Mouse (Mus musculus) erythroblast, embryonic 14.5 days (primary cell): Measurements from ENCODE around the gene Ctbp1. TPM values are rescaled to one million over a fixed set of nuclear protein-coding genes. Genes with fewer than 3 reads are reported as not detected.

ENCODE experiments used
- H3K27me3 ChIP-seq: 2 replicates; pipeline ENCODE4 v1.6.1; 2012; ENCODE audit warnings: inconsistent platforms; ENCODE audit not compliant: control insufficient read depth
- H3K36me3 ChIP-seq: 2 replicates; pipeline ENCODE4 v1.6.1; 2012; ENCODE audit warnings: mild to moderate bottlenecking, inconsistent platforms; ENCODE audit not compliant: control insufficient read depth
- H3K4me1 ChIP-seq: 2 replicates; pipeline ENCODE4 v1.6.1; 2012; ENCODE audit warnings: inconsistent platforms; ENCODE audit not compliant: control insufficient read depth
- H3K4me3 ChIP-seq: replicated peaks from 2 replicates; pipeline ENCODE3; 2012; ENCODE audit warnings: moderate library complexity, mild to moderate bottlenecking, inconsistent platforms
- H3K9me3 ChIP-seq: 2 replicates; pipeline ENCODE4 v1.6.1; 2012; ENCODE audit warnings: low read length, inconsistent platforms, mixed read lengths; ENCODE audit not compliant: control insufficient read depth
- GATA1 ChIP-seq: IDR thresholded peaks from 2 replicates; pipeline ENCODE4 v1.6.1; 2012; ENCODE audit warnings: low read length, inconsistent platforms, mixed read lengths
- TAL1 ChIP-seq: IDR thresholded peaks from 3 replicates; pipeline ENCODE4 v1.6.1; 2012; ENCODE audit warnings: low read length, inconsistent platforms, mixed read lengths
- polyA plus RNA-seq: library from polyadenylated mRNA; stranded (reverse); fragments of >175 nt; gene quantifications from 2 replicates; pipeline ENCODE4 v1.2.3, GENCODE M21; 2012

Gene Ctbp1
- polyA plus RNA-seq: 61.9 and 68.6 TPM in 2 replicates

DNA sequence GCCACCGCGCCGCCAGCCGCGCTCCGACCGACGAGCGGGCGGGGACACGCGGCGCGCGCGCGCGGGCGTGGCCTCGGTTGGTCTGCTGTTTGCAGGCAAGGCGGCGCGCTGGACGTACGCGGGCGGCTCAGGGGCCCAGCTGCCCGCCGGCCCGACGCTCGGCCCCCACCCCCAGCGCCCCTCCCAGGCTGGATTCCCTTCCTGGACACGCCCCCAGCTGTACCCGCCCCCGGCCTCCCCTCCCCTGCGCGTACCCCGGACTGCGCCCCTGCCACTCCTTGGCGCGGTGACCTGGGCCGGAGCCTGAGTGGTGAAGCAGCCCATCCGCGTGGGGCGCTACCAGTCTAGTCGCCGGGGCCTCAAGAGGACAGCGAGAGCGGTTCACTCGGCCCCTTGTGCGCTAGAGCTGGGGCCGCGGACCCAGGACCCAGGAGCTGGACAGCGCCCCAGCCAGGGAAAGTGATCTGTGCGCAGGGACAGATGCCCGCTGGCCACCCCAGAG is at the start of gene Ctbp1:
Gene Ctbp1 (minus strand): TSS at position 42 of the 502 bp plus-strand sequence.
- Histone ChIP-seq H3K4me1 (peaks cover 74% of the 10 kb centered on the region), H3K36me3 (peaks cover 41% of the 10 kb centered on the region), H3K27me3 (no peaks in the 10 kb centered on the region), H3K4me3 (peak within 1 kb of the TSS; percentile 99), H3K9me3 (no peaks in the 10 kb centered on the region)
- no peak for TF ChIP-seq TAL1
- no peak for TF ChIP-seq GATA1

DNA sequence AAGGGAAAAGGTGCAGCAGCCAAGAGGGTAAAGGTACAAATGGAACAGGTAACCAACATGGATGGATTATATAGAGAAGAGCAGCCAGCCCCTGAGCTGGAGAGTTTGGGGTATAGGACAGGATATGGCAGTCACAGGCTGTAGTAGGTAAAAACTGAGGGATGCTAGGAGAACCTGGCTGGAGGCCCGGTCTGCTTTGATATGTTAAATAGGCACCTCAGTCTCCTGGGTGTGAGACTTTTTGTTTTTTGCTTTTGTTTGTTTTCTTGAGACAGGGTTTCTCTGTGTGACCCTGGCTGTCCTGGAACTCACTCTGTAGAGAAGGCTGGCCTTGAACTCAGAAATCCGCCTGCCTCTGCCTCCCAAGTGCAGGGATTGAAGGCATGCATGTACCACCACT is 49.7 kb upstream of the Ctbp1 start:
- Histone ChIP-seq H3K9me3 (no peaks in the 10 kb centered on the region), H3K4me1 (no peaks in the 10 kb centered on the region), H3K27me3 (no peaks in the 10 kb centered on the region; the same call in 1 of the 2 replicates), H3K36me3 (no peaks in the 10 kb centered on the region), H3K4me3 (no peak overlapping the region)
- TF ChIP-seq GATA1 (no peak), TAL1 (no peak)

DNA sequence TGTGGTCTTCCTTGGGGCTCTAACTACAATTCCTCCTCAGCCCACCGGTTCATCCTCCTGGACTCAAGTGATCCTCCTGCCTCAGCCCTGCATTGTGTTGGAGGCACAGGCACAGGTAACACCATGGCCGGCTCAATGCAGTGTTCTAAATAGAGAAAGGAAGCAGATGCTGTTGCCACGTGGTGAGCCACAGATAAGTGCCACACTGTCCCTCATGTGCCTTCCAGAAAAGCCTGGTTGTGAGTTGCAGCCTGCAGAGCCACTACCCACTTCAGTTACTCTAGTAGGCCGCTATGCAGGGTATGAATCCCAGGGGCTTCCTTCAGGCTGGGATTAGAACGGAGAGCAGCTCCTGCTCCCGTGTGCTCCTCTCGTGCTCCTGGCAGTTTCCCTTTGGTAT is 37.4 kb upstream of the Ctbp1 start:
- H3K27me3 ChIP-seq: no peaks in the 10 kb centered on the region; the same call in 1 of the 2 replicates
- TF ChIP-seq TAL1: no peak
- TF ChIP-seq GATA1: no peak
- H3K9me3 ChIP-seq: no peaks in the 10 kb centered on the region
- H3K36me3 ChIP-seq: no peaks in the 10 kb centered on the region
- H3K4me1 ChIP-seq: peaks cover 17% of the 10 kb centered on the region
- H3K4me3 ChIP-seq: no peak overlapping the region

DNA sequence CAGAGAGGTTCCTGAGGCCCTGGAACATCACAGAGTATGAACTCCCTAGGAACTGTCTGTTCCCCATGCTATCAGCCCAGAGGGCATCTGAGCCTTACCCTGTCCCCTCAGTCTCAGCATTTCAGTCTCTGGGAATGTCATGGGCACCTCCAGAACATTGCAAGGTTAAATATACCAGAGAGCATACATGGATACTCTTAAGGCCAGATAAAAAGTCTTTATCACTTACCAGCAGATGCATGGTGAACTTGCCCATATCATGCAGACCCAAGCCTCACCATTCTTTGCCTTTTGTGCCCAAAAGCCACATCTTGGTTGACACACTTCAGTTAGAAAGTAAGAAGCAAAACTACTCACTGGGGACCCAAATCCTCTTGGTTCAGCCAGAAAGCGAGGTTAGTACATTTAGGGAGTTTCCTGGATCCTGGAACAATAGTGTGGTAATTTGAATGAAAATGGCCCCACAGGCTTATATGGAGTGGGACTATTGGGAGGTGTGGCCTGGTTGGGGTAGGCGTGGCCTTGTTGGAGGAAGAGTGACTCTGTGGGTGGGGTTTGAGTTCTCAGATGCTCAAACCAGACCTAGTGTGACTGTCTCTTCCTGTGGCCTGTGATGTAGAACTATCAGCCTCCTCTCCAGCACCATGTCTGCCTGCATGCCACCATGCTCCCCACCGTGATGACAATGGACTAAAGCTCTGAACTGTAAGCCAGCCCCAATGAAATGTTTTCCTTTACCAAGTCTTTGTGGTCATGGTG is 36.1 kb upstream of the Ctbp1 start:
- Histone ChIP-seq H3K36me3 (no peaks in the 10 kb centered on the region), H3K4me3 (no peak overlapping the region), H3K9me3 (no peaks in the 10 kb centered on the region), H3K27me3 (no peaks in the 10 kb centered on the region; the same call in 1 of the 2 replicates), H3K4me1 (peaks cover 17% of the 10 kb centered on the region)
- TF ChIP-seq TAL1: no peak
- no peak for TF ChIP-seq GATA1

DNA sequence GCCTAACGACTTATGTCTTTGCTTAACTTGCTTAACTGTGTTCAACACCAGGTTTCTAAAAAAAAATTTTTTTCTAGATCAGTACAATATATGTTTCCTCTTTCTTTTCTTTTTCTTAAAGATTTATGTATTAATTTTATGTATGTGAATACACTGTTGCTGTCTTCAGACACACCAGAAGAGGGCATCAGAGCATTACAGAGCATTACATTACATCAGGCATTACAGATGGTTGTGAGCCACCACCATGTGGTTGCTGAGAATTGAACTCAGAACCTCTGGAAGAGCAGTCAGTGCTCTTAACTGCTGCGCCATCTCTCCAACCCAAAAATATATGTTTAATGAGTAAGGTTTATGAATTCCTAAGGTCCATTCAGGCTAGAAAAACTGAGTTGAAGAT is 27.0 kb upstream of the Ctbp1 start:
- peaks cover 1% of the 10 kb centered on the region for H3K27me3 ChIP-seq
- H3K4me1 ChIP-seq: no peaks in the 10 kb centered on the region
- no peak overlapping the region for H3K4me3 ChIP-seq
- no peaks in the 10 kb centered on the region for H3K36me3 ChIP-seq
- TF ChIP-seq TAL1: no peak
- TF ChIP-seq GATA1: no peak
- H3K9me3 ChIP-seq: no peaks in the 10 kb centered on the region

DNA sequence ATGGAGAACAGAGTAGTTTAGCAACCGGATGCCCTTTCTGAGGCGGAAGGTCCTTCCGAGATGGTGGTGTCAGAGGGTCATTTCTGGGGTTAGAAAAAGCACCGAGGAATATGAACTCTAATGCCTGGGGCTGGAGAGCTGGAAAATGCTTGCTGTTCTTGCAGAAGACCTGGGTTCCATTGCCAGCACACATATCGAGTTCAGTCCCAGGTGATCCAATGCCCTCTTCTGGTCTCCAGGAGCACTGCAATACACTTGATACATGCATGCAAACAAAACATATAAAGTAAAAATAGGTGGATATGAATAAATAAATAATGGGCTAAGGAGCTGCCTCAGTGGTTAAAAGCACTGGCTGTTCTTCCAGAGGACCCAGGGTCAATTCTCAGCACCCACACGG is 22.4 kb upstream of the Ctbp1 start:
- Histone ChIP-seq H3K4me3 (no peak overlapping the region), H3K36me3 (no peaks in the 10 kb centered on the region), H3K4me1 (no peaks in the 10 kb centered on the region), H3K9me3 (no peaks in the 10 kb centered on the region), H3K27me3 (peaks cover 10% of the 10 kb centered on the region)
- TF ChIP-seq TAL1: no peak
- no peak for TF ChIP-seq GATA1

DNA sequence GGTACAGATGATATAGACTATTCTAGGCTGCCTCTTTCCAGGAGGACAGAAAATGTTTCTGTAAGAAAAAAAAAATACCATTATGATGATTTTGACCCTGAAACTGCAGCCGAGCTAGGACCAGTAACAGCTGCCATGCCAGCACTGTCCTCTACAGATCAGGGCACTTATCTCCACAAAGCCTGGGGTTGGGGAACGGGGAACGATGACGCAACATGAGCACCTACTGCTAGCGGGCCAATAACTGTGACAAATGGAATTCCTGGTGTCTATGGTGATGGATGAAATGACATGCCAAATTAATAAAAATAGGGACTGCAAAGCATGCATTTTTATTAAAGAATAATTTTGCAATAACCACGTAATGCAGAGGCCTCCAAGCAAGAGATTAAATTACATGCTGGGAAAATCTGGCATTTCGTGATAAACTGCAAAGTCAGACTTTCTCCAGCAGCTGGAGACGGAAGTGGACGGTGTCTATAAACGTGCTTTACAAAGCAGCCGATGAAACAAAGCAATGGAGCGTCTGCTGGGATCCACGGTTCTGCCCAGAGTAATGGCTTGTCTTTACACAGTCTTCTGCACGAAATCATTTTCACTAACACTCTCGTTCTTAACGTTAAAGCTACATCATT is 19.1 kb upstream of the Ctbp1 start:
- TF ChIP-seq GATA1: no peak
- no peak for TF ChIP-seq TAL1
- no peaks in the 10 kb centered on the region for H3K36me3 ChIP-seq
- no peak overlapping the region for H3K4me3 ChIP-seq
- H3K9me3 ChIP-seq: no peaks in the 10 kb centered on the region
- H3K27me3 ChIP-seq: peaks cover 16% of the 10 kb centered on the region
- no peaks in the 10 kb centered on the region for H3K4me1 ChIP-seq

DNA sequence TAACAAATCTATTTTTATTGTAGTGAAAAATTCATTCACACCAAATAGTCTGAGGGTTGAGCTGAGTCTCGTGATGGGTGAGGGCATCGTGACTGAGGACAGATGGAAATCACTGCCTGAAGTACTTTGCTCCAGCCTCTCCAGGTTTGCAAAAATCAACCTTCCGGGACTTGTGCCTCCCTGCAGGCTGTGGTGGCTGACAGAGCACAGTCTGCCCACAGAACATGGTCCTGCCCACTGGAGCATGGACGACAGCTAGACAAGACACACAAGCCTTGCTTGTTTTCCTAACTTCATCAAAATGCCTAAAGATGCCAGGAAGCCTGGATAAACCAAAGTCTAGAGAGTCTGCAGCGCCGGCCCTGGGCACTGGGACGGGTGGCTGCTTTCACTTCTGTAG is 9.2 kb upstream of the Ctbp1 start:
- no peaks in the 10 kb centered on the region for H3K36me3 ChIP-seq
- TF ChIP-seq TAL1 (no peak), GATA1 (no peak)
- no peaks in the 10 kb centered on the region for H3K9me3 ChIP-seq
- no peak overlapping the region for H3K4me3 ChIP-seq
- H3K4me1 ChIP-seq: peaks cover 2% of the 10 kb centered on the region
- H3K27me3 ChIP-seq: peaks cover 4% of the 10 kb centered on the region

DNA sequence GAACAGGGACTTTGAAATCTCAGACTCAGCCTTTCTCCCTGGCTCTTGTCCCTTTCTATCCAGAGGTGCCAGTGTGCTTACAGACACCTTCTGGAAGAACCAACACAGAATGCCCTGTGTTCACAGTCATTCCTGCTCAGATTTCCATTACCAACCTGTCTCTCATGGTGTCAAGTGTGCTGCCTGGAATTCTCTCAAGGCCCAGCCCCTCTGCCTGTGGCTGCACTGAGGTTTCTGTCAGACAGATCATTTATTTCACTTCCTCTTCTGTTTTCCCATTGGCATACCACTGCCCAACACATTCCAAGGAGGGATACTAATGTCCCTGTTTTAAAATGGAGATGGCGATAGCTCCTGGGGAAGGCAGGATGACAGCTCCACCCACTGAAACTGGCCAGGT is 6.6 kb upstream of the Ctbp1 start:
- TF ChIP-seq GATA1 (no peak), TAL1 (no peak)
- Histone ChIP-seq H3K4me1 (peaks cover 23% of the 10 kb centered on the region), H3K9me3 (no peaks in the 10 kb centered on the region)

More for the DNA sequence above, 6.6 kb upstream of the Ctbp1 start:
- Histone ChIP-seq H3K4me3 (no peak overlapping the region), H3K36me3 (peaks cover 1% of the 10 kb centered on the region; the same call in 1 of the 2 replicates), H3K27me3 (peaks cover 4% of the 10 kb centered on the region)
